Mouse (Mus musculus): ENCODE results near the gene Zpbp2.

DNA sequence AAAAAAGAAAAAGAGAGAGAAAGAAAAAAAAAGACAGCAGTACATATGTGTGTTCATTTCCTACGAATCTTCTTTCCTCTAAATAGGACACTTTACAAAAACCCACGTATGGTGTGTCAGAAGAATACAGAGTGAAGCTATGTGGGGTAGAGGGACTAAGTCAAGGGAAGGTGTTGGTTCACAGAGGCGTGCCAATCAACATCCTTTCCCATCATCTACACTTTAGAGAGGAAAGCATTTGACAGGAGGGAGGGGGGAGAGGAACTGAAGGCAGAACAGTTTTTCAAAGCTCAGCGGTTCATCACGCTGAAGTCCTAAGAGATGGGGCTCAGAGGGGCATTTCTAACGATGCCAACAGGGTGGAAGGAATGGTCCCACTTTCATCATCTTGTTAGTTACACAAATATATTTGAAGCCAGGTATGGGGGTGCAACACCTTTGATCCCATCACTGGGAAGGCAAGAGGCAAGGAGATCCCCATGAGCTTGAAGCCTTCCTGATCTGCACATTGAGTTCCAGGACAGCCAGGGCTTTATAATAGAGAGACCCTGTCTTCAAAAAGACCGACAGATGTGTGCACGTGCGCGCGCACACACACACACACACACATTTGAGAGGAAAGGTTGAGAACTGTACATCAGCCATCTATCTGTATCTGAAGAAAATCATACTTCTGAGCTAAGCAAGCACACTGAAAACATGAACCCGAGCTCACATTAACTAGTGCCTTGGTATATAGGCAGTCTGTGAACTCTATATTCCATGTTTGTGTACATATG is 4.2 kb upstream of the Zpbp2 start:
- TF ChIP-seq CTCF (IDR thresholded peaks at IDR 0.05; ENCODE audit: extremely low read depth, insufficient read length, insufficient replicate concordance, low read depth, low read length), result no peak
- TF ChIP-seq POLR2A (IDR thresholded peaks at IDR 0.05; ENCODE audit: low read depth, low read length), result no peak

Measured in small intestine, adult 2 months (tissue).